Mouse (Mus musculus) thymus, adult 2 months (tissue): ENCODE results near the gene Schip1.

Experiments used
- CTCF ChIP-seq: fragments of 200-500 bp; IDR thresholded peaks from 2 replicates; pipeline ENCODE4 v1.5.1; 2012; ENCODE audit warnings: mild to moderate bottlenecking, control low read depth, low read length, moderate library complexity, borderline replicate concordance; ENCODE audit not compliant: control insufficient read depth, poor library complexity, insufficient read depth; ENCODE audit errors: extremely low read depth
- POLR2A ChIP-seq: fragments of 200-500 bp; IDR thresholded peaks from 2 replicates; pipeline ENCODE4 v1.6.1; 2012; ENCODE audit warnings: mild to moderate bottlenecking, low read length, control low read depth, moderate library complexity; ENCODE audit not compliant: control insufficient read depth, poor library complexity, insufficient read depth; ENCODE audit errors: extremely low read depth

DNA sequence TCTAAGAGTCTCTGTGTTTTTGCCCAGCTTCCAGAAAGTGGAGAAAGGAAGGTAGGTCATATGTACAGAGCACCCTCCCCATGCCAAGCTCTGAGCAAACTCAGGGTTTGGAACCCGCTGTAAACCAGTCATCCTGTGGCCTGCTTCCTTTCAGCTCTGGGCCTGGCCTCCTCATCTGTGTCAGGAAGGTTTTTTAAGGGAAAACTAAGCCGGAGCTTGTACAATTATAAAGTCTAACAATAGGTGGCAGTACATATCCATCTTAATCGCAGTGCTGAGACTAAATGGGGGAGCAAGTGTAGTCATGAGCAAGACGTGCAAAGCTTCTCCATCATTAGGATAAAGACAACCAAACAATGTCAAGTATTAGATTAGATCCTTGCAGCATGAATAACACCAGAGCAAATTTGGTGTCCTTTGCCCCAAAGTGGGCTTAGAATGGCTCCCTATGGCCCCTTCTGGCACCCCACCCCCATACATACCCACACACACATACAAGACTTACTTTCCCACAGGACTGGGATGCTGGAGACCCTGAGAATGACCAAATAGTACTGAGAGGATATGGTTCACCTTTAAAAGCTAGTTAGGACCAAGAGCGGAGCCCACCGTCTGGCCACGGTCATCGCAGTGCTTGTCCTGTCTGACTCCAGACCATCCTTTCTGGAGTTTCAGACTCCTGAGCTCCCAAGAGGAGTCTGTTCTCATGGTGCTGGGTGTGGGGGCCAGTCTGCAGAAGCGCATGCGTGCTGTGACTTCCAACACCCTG is 550.6 kb downstream of the Schip1 start:
- no peak for TF ChIP-seq CTCF
- TF ChIP-seq POLR2A, result no peak
